Mouse (Mus musculus) lung, adult 2 months (tissue): ENCODE results near the gene Rftn1.

Source experiments
- CTCF ChIP-seq: fragments of 200-500 bp; IDR thresholded peaks from 2 replicates; pipeline ENCODE4 v1.5.1; 2011; ENCODE audit warnings: mild to moderate bottlenecking, low read length, control low read depth; ENCODE audit not compliant: insufficient read depth
- POLR2A ChIP-seq: fragments of 200-500 bp; IDR thresholded peaks from 2 replicates; pipeline ENCODE4 v1.6.1; 2011; ENCODE audit warnings: low read depth, mild to moderate bottlenecking, control low read depth, low read length, borderline replicate concordance; ENCODE audit errors: extremely low read depth

DNA sequence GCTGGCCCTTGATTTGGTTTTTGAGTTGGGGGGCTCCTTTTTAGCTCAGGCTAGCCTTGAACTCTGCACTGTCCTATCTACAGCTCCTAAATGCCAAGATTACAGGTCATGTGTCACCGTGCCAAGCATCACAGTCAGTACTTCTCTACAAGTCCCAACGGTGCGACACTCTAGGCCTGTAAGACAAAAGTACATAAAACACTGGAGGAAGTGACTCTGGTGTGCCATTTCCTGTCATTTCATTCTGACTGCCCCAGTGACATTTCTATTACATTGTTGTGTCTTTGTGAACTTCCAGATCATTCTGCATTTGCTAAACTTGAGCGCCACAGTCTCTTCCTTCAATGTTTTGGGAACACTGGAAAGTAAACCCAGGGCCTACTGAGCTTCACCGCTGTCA is 4.9 kb downstream of the Rftn1 start:
- TF ChIP-seq POLR2A (no peak), CTCF (no peak)
